Mouse (Mus musculus) intestine, embryonic 15.5 days (tissue): ENCODE measurements around the gene Ccdc12. TPM values are rescaled to one million over a fixed set of nuclear protein-coding genes. Genes with fewer than 3 reads are reported as not detected.

Source experiments
- ATAC-seq: fragments of 200-750 bp; cut with Nextera tagmentation; 2 replicates; pipeline ENCODE4 v1.8.0; 2017; ENCODE audit warnings: moderate TSS enrichment, moderate library complexity
- H3K27ac ChIP-seq: fragments of 300-500 bp; sonication (generic); 2 replicates; pipeline ENCODE4 v1.5.1; 2015; ENCODE audit warnings: mild to moderate bottlenecking, inconsistent platforms
- H3K27me3 ChIP-seq: fragments of 300-500 bp; sonication (generic); replicated peaks from 2 replicates; pipeline ENCODE4 v1.6.1; 2015; ENCODE audit warnings: inconsistent platforms
- H3K36me3 ChIP-seq: fragments of 300-500 bp; sonication (generic); 2 replicates; pipeline ENCODE4 v1.6.1; 2015; ENCODE audit warnings: inconsistent platforms
- H3K4me1 ChIP-seq: fragments of 300-500 bp; sonication (generic); replicated peaks from 2 replicates; pipeline ENCODE4 v1.6.1; 2015; ENCODE audit warnings: inconsistent platforms
- H3K4me2 ChIP-seq: fragments of 300-500 bp; sonication (generic); replicated peaks from 2 replicates; pipeline ENCODE4 v1.6.1; 2015; ENCODE audit warnings: mild to moderate bottlenecking, inconsistent platforms
- H3K4me3 ChIP-seq: fragments of 300-500 bp; sonication (generic); replicated peaks from 2 replicates; pipeline ENCODE4 v1.5.1; 2015; ENCODE audit warnings: inconsistent platforms
- H3K9ac ChIP-seq: fragments of 300-500 bp; sonication (generic); 2 replicates; pipeline ENCODE4 v1.6.1; 2015; ENCODE audit warnings: inconsistent platforms
- H3K9me3 ChIP-seq: fragments of 300-500 bp; sonication (generic); 2 replicates; pipeline ENCODE4 v1.6.1; 2016; ENCODE audit warnings: inconsistent platforms
- WGBS: fragments of 180-500 bp; shearing (Covaris S2); methylation state at CpG from one replicate; pipeline ENCODE4 v1.1.7; 2015; 5-methylcytosine and 5-hydroxymethylcytosine counted together
- polyA plus RNA-seq: library from polyadenylated mRNA; unstranded; fragments of >200 nt; fragmentation: Nextera tagmentation; extraction: Ambion mirVana; gene quantifications from 2 replicates; pipeline ENCODE4 v1.2.1, GENCODE M21; 2015

The Ccdc12 gene
- polyA plus RNA-seq, 1 experiment from 2014 or later: 166 TPM

DNA sequence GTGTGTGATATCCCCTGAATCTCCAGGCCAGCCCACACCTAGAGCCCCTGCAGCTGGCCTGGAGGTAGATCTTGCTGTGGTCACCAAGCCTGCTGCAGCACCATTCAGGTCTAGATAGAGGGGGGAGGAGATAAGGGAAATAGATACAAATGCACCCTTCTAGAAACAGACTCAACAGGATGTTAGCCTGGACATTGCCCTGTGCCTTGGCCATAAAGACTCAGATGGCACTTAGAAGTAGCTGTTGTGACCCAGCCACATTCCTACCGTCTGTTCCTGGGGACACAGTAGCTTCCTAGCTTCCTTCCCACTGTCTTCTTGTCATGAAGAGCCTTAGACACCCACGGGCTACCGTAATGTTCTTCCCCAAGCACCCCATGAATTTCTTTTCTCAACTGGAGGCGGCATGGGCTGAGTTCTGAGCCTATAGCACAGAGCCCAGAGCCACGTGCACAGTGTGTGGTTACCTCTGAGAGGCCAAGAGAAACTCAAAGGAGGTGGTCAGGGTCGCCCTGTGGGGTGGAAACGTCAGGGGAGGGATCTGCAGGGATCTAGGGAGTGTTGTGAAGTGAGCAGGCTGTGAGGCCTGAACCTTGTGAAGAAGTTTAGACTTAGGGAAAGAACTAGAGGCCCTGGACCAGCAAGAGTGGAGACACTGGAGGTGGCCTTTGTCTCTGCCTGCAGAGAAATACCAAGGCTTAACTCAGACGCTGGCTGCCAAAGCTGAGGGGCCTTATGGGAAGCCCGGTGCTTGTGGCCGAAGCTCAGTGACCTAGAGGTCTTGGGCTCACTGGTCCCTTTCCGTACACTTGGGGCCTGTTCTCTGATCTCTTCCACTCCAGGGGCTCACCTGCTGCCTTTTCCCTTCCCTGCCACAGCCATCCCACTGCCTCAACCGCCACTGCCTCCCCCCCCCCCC, 45.1 kb downstream of the Ccdc12 start:
- no peak overlapping the region; the same call in 1 of the 2 replicates for H3K4me2 ChIP-seq
- H3K9me3 ChIP-seq: no peaks in the 10 kb centered on the region
- no peak overlapping the region for H3K4me3 ChIP-seq
- peak; percentile 31 for ATAC-seq
- no peak overlapping the region for H3K27ac ChIP-seq
- peaks cover 4% of the 10 kb centered on the region; the same call in 1 of the 2 replicates for H3K36me3 ChIP-seq
- no peak overlapping the region for H3K9ac ChIP-seq
- WGBS: 81% methylated on average over 11 of the region's 12 CpGs
- no peaks in the 10 kb centered on the region for H3K27me3 ChIP-seq
- H3K4me1 ChIP-seq: peaks cover 22% of the 10 kb centered on the region

DNA sequence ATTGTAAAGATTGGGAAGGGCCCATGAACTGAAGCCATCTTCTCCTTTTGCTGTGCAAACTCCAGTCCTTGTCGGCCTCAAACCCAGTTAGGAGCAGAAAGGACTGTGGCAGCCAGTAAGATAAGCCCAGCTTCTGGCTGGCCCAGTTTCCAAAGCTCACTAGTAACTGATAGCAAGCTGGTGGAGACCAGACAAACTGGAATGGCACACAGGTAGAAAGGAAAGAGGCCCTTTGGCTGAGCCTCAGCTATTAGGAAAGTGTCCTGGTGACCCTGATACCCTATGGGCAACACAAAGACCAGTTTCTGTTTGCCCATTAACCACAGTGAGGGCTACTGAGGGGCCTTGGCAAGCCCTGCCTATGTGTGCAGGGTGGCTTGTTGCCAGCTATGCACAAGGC, 46.5 kb downstream of the Ccdc12 start:
- 82% methylated on average over 1 of the region's 1 CpGs for WGBS
- H3K4me2 ChIP-seq: no peak overlapping the region
- H3K9ac ChIP-seq: no peak overlapping the region
- no peak overlapping the region for H3K27ac ChIP-seq
- H3K4me1 ChIP-seq: peaks cover 19% of the 10 kb centered on the region
- no peak for ATAC-seq
- H3K4me3 ChIP-seq: no peak overlapping the region
- H3K27me3 ChIP-seq: no peaks in the 10 kb centered on the region
- H3K9me3 ChIP-seq: no peaks in the 10 kb centered on the region
- peaks cover 4% of the 10 kb centered on the region; the same call in 1 of the 2 replicates for H3K36me3 ChIP-seq

GRCm38 (mm10) chr9:110703951-110704350, 47.6 kb downstream of the Ccdc12 start:
- H3K4me2 ChIP-seq: no peak overlapping the region
- no peak overlapping the region for H3K27ac ChIP-seq
- WGBS: 69% methylated on average over 6 of the region's 6 CpGs
- no peak overlapping the region for H3K9ac ChIP-seq
- ATAC-seq: no peak
- no peaks in the 10 kb centered on the region for H3K9me3 ChIP-seq
- H3K4me3 ChIP-seq: no peak overlapping the region
- H3K36me3 ChIP-seq: peaks cover 4% of the 10 kb centered on the region; the same call in 1 of the 2 replicates
- no peaks in the 10 kb centered on the region for H3K27me3 ChIP-seq
- peaks cover 24% of the 10 kb centered on the region for H3K4me1 ChIP-seq

DNA sequence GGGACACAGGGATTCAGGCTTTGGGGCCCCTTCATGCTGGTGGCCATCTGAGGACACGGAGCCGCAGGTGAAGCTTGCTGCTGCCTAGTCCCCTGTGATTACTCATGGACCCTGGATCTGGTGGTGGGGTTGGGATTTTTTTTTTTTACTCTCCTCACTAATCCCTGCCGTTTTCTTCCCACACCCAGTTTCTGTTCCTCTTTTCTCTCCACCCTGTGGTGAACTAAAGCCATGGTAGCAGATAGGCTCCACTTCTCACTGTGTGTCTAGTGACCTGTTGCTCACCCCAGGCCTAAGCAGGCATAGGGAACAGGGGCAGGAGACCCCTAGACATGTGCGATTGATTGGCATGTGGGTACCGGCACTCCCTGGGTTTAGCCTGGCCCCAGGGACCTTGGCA, 50.5 kb downstream of the Ccdc12 start:
- Histone ChIP-seq H3K36me3 (peaks cover 6% of the 10 kb centered on the region; the same call in 1 of the 2 replicates), H3K27ac (no peak overlapping the region), H3K9ac (no peak overlapping the region), H3K9me3 (no peaks in the 10 kb centered on the region), H3K4me1 (peaks cover 29% of the 10 kb centered on the region), H3K4me3 (no peak overlapping the region), H3K4me2 (no peak overlapping the region), H3K27me3 (no peaks in the 10 kb centered on the region)
- 77% methylated on average over 5 of the region's 5 CpGs for WGBS
- ATAC-seq: no peak

DNA sequence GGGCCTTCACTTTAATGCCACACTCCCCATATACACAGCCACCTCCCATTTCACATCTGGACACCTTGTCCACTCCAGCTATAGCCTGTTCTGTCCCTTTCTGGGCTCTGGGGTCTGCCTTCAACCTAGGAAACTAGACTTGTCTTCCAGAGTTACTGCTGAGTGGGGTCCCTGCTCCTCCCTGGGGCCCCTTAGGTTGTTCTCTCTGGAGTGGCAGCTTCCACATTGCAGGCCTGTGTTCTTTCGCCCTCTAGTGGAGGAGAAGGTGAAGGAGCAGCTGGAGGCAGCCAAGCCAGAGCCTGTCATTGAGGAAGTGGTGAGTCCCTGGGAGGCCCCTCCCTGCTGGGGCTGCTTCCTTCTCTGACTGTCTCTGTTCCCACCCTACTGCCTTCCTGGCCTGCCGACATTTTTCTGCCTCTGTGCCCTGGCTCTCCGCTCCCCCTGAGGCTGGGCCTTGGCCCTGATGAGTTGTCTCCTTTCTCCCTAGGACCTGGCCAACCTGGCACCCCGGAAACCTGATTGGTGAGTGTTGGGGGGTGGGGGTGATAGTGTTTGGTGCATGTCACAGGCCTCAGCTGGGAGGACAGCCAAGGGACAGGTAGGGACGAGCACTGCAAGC, 53.4 kb downstream of the Ccdc12 start:
- 28% methylated on average over 5 of the region's 5 CpGs for WGBS
- Histone ChIP-seq H3K9me3 (no peaks in the 10 kb centered on the region), H3K9ac (peak overlapping the region; percentile 57), H3K4me2 (peak overlapping the region; percentile 55), H3K27me3 (no peaks in the 10 kb centered on the region), H3K36me3 (peaks cover 6% of the 10 kb centered on the region; the same call in 1 of the 2 replicates), H3K27ac (no peak overlapping the region), H3K4me3 (peak overlapping the region; percentile 34), H3K4me1 (peaks cover 29% of the 10 kb centered on the region)
- ATAC-seq: peak; percentile 86

DNA sequence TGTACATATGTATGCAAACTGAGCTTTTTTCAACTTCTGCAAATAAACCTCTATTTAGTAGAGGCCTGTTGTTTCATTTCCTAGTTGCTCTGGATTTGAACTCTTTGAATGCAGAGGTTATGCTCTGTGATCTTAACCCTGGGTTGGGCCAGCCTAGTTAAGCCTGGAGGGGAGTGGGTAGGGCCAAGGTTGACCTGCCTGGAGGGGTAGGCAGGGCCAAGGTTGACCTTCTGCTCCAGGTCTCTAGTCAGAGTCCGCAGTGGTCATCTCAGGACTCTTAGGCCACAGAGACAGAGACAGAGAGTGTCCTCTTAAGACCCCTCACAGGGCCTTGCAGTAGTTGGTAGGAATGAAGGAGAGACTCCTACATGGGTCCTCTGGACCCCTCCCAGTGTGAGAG, 55.2 kb downstream of the Ccdc12 start:
- no peak overlapping the region for H3K4me3 ChIP-seq
- no peaks in the 10 kb centered on the region for H3K27me3 ChIP-seq
- H3K36me3 ChIP-seq: peaks cover 2% of the 10 kb centered on the region; the same call in 1 of the 2 replicates
- H3K4me2 ChIP-seq: peak overlapping the region; percentile 55; the same call in 1 of the 2 replicates
- no peak for ATAC-seq
- no peaks in the 10 kb centered on the region for H3K9me3 ChIP-seq
- no peak overlapping the region for H3K27ac ChIP-seq
- 88% methylated on average over 1 of the region's 1 CpGs for WGBS
- H3K4me1 ChIP-seq: peaks cover 28% of the 10 kb centered on the region
- H3K9ac ChIP-seq: no peak overlapping the region

- Histone ChIP-seq H3K9me3 (no peaks in the 10 kb centered on the region), H3K36me3 (0 out of 2 replicates have a peak, but pooled peaks cover 2% of the 10 kb centered on the region), H3K4me2 (no peak overlapping the region), H3K4me3 (no peak overlapping the region), H3K27ac (no peak overlapping the region), H3K4me1 (peaks cover 26% of the 10 kb centered on the region), H3K9ac (no peak overlapping the region), H3K27me3 (no peaks in the 10 kb centered on the region)
- WGBS: 87% methylated on average over 6 of the region's 6 CpGs
- ATAC-seq: no peak
Measured at GRCm38 (mm10) chr9:110711996-110712395, 55.7 kb downstream of the Ccdc12 start.

DNA sequence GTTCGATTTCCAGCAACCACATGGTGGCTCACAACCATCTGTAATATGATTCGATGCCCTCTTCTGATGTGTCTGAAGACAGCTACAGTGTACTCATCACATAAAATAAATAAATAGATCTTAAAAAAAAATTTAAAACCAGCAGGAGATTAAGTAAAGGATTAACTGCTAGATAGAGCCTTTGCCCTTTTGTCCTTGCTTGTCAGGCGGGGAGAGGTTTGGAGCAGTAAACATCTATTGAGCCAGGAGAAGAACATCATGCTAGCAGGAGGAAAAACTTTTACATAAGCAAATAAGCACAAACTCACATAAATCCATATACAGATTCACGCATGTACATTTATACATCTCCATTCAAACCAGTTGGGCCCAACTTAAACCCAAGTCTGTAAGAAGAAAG, 56.2 kb downstream of the Ccdc12 start:
- 0 out of 2 replicates have a peak, but pooled peaks cover 2% of the 10 kb centered on the region for H3K36me3 ChIP-seq
- whole genome bisulfite sequencing: 72% methylated on average over 4 of the region's 4 CpGs
- no peak for ATAC-seq

GRCm38 (mm10) chr9:110713389-110713788, 57.1 kb downstream of the Ccdc12 start:
- Histone ChIP-seq H3K4me1 (peaks cover 25% of the 10 kb centered on the region), H3K9me3 (no peaks in the 10 kb centered on the region), H3K9ac (no peak overlapping the region), H3K4me2 (no peak overlapping the region), H3K4me3 (no peak overlapping the region), H3K36me3 (0 out of 2 replicates have a peak, but pooled peaks cover 2% of the 10 kb centered on the region), H3K27me3 (no peaks in the 10 kb centered on the region), H3K27ac (no peak overlapping the region)
- WGBS: 25% methylated on average over 1 of the region's 1 CpGs
- peak; percentile 62 for ATAC-seq

More for the DNA sequence above, 56.2 kb downstream of the Ccdc12 start:
- H3K27me3 ChIP-seq: no peaks in the 10 kb centered on the region
- H3K4me2 ChIP-seq: no peak overlapping the region
- no peak overlapping the region for H3K4me3 ChIP-seq
- peaks cover 26% of the 10 kb centered on the region for H3K4me1 ChIP-seq
- H3K9me3 ChIP-seq: no peaks in the 10 kb centered on the region
- H3K9ac ChIP-seq: no peak overlapping the region
- H3K27ac ChIP-seq: no peak overlapping the region

DNA sequence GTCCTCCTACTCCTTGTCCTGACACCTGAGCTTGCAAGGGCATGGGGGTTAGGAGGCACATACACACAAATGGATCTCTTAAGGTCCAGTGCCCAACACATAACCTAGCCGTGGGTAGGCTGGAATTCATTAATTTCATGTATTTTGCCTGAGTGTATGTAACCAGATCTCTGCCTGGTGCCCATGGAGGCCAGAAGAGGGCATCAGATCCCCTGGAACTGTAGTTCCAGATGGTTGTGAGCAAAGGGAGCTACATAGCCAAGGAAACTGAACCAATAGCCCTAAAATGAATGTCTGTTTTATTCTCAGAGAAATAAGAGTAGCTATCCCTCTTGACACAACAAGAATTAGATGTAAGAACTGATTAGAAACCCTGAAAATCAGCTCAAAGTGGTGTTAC, 59.1 kb downstream of the Ccdc12 start:
- Histone ChIP-seq H3K4me3 (no peak overlapping the region), H3K4me2 (no peak overlapping the region), H3K4me1 (peaks cover 20% of the 10 kb centered on the region; the same call in 1 of the 2 replicates), H3K9me3 (no peaks in the 10 kb centered on the region), H3K27me3 (no peaks in the 10 kb centered on the region), H3K27ac (no peak overlapping the region), H3K36me3 (0 out of 2 replicates have a peak, but pooled peaks cover 2% of the 10 kb centered on the region), H3K9ac (no peak overlapping the region)
- no peak for ATAC-seq
- 36% methylated on average over 1 of the region's 1 CpGs for WGBS

DNA sequence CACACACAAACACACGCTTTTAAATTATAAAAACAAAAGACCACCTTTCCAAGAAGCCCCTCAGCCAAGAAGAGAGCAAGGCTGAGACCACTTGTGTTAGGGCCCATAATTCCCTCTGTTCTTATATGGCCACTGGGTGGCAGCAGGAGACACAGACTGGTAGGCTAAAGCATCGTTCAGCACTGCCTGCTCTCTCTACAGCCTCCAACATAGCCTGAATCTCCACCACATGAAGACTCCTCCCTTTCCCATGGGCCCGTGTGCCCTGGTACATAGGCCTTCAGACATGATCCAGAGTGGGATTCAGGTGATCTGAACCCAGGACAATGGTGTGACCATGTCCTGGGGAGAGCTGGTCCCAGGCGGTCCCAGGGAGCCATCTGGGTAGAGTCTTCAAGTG, 60.5 kb downstream of the Ccdc12 start:
- Histone ChIP-seq H3K4me1 (peaks cover 17% of the 10 kb centered on the region; the same call in 1 of the 2 replicates), H3K9ac (no peak overlapping the region), H3K4me2 (no peak overlapping the region), H3K36me3 (no peaks in the 10 kb centered on the region), H3K27ac (no peak overlapping the region), H3K9me3 (no peaks in the 10 kb centered on the region), H3K27me3 (no peaks in the 10 kb centered on the region), H3K4me3 (no peak overlapping the region)
- 26% methylated on average over 4 of the region's 4 CpGs for WGBS
- ATAC-seq: peak; percentile 26; the same call in 1 of the 2 replicates

- no peaks in the 10 kb centered on the region for H3K9me3 ChIP-seq
- H3K4me1 ChIP-seq: peaks cover 14% of the 10 kb centered on the region; the same call in 1 of the 2 replicates
- 82% methylated on average over 6 of the region's 6 CpGs for WGBS
- no peak overlapping the region for H3K27ac ChIP-seq
- H3K36me3 ChIP-seq: no peaks in the 10 kb centered on the region
- ATAC-seq: no peak
- H3K4me3 ChIP-seq: no peak overlapping the region
- H3K4me2 ChIP-seq: no peak overlapping the region
- H3K27me3 ChIP-seq: no peaks in the 10 kb centered on the region
- H3K9ac ChIP-seq: no peak overlapping the region
Measured at GRCm38 (mm10) chr9:110718071-110718470, 61.8 kb downstream of the Ccdc12 start.
